Mouse (Mus musculus): ENCODE results near the gene Dcaf1.
A peak's percentile ranks its signal among the peaks of the same experiment; 100 is the strongest.

The Dcaf1 gene

DNA sequence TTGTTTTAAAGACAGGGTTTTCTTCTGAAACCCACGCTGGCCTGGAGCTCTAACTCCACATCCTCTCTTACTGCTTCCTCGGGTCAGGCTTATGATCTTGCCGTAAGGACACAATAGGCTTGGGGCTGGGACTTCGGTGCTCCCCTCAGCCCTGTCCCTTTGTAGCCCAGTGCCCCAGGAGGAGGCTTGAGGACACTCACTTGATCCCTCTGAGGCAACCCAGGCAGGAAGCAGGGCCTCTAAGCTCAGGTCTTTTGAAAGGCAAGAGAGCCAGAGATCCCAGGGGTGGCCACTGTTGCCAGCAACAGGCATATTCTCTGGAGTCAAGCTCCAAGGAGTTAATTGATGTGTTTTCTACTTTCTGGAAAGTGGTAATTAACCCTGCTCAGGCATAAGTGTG is 57.8 kb downstream of the Dcaf1 start:
- DNase-seq (ENCODE audit: low spot score in 2 of 2) = no peak

DNA sequence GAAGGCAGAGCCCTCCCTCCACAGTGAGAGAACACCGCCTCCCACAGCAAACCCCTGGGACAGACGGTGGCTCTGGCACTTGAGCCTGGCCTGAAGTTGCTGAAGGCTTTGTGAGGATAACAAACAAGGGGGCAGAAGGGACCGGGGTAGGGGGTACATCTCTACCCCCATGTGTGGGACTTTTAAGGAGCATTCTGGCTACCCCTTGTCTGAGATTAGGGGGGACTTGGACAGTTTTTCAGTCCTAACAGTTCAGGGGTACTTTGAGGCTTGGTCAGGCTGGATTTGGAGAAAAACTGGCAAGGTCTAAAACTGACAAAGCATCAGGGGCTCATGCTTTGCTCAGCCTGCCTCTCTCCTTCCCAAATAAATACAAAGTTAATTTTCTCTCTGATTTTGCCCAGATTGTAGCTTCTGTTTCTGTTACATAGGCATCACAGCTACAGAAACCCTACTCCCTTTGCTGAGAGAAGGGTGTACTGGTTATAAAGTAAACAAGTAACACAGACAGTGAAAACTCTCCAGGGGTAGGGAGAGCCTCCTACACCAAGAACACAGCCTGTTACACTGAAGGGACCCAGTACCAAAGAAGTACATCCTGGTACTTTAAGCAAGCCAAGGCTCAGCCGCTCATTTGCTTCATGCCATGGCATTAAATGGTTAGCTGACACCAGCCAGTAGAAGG is 59.5 kb downstream of the Dcaf1 start:
- DNase-seq (ENCODE audit: low spot score in 2 of 2) = no peak

DNA sequence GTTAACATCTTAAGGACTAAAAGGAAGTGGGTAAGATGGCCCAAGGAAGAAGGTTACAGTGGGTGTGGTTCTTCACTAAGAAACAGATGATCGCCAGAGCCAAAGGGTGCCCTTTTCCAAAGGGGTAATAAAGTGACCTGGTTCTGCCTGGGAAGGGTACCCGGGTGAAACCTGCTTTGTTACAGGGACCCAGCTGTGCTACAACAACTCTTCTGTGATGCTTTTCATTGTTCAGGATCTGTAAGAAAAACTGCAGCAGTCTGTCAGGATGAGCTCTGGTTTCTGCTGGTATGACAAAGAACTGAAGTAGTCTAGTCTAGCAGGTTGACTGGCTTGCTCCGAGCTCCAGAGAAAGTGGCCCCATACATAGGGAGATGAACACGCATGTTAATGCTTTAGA is 60.5 kb downstream of the Dcaf1 start:
- no peak for DNase-seq (ENCODE audit: low spot score in 2 of 2)

DNA sequence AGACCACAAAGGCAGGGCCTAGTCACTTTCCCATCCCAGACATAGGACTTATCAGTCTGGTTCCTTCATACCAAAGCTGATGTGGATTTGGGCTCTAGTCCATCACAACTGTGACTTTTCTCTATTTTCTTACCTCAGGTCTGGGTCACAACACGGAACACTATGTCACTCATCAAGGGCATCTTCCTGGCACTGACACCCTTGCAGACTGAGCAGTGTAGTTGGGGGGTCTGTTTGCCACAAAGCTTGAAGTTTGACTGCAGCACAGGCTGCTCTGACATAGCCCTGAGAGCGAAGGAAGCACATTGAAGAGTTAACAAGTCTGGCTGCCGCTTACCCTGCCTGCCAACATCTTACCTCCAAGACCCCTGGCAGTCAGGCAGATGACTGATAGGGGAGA is 61.4 kb downstream of the Dcaf1 start:
- DNase-seq (ENCODE audit: low spot score in 2 of 2) = no peak

DNA sequence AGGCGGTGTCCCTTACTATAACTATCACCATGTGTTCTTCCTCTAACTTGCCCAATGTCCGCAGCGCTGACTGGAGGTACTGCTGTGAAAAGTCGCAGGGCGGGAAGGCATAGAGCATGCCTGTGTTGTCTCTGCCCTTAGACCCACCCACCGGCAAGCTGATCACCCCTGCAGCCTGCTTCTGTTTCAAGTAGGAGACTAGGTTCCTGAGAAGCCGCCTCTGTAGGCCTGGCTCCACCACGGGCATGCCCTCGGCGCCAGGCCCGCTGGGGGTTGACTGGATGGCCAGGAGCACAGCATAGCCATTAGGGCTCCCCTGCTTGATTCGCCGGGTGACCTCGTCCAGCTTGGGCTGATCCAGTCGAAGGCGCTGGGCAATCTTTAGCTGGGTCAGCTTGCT is 62.6 kb downstream of the Dcaf1 start:
- no peak for DNase-seq (ENCODE audit: low spot score in 2 of 2)

DNA sequence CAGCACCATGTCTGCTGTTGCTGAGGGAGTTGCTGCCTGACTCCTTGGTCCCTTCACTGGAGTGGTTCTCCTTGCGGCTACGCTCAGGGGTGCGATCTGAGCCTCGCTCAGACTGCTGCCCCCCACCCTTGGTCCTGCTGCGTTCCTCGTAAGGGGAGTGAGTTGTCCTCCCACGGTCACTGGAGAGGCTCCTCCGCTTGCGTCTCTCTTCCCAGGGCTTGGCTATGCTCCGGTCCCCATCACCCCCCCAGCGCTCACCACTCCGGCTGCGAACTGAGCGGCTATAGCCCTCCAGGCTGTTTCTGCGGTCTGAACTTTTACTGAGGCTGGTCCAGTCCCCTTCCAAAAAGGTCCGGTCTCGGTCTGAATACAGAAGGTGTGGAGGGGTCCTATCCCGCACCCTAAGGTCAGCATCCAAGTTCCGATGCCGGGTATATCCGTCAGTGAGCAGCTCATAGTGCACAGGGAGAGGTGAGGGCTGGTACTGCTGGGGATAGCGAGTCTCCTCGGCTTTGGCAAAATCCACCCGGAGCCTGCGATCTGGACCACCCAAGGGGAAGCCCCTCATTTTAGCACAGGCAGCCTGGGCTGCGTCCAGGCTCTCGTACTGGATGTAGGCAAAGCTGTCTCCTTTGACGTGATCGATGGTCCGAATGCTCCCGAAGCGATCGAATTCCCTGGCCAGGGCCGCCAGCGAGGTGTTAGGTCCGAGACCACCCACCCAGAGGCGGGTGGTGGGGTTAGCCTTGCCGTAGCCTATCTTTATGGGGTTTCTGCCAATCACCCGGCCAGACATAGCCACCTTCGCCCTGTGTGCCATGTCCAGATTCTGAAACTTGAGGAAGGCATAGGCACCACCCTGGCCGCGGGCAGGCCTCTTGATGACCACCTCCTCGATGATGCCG is 63.6 kb downstream of the Dcaf1 start:
- no peak for DNase-seq (ENCODE audit: low spot score in 2 of 2)

DNA sequence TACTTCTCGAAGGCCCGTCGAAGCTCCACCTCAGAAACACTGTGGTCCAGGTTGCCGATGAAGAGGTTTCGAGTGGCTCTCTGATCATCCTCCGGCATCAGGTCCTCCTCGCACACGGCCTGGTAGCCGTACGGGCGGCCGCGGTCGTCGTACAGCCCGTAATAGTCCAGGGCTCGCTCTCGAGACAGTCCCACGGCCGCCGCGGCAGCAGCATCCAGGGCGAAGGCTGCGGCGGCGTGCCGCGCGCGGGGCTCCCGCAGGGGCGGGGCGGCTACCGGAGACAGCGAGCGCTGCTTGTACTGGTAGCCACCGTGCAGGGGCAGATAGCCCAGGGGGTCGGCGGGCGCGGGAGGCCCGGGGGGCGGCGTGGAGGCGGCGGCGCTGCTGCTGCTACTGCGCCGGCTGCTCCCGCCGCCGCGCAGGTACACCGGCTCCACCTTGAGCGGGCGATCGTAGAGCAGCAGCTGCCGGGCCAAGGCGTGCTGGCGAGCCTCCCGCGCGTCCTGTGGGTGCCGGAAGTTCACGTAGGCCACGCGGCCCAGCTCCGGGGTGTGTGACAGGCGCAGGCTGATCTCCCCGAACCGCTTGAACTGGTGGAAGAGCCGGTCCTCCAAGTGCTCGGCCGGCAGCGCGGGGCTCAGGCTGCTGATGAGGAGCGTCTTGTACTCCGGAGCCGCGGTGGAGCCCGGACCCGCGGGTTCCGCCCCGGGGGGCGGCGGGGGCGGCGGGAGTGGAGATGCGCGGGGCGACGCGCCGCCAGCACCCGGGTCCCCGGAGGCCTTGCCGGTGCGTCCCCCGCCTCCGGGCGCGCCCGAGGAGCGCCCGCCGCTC is 64.4 kb downstream of the Dcaf1 start:
- DNase-seq (ENCODE audit: low spot score in 2 of 2) = peak in 1 of 2 experiments; percentile 57

DNA sequence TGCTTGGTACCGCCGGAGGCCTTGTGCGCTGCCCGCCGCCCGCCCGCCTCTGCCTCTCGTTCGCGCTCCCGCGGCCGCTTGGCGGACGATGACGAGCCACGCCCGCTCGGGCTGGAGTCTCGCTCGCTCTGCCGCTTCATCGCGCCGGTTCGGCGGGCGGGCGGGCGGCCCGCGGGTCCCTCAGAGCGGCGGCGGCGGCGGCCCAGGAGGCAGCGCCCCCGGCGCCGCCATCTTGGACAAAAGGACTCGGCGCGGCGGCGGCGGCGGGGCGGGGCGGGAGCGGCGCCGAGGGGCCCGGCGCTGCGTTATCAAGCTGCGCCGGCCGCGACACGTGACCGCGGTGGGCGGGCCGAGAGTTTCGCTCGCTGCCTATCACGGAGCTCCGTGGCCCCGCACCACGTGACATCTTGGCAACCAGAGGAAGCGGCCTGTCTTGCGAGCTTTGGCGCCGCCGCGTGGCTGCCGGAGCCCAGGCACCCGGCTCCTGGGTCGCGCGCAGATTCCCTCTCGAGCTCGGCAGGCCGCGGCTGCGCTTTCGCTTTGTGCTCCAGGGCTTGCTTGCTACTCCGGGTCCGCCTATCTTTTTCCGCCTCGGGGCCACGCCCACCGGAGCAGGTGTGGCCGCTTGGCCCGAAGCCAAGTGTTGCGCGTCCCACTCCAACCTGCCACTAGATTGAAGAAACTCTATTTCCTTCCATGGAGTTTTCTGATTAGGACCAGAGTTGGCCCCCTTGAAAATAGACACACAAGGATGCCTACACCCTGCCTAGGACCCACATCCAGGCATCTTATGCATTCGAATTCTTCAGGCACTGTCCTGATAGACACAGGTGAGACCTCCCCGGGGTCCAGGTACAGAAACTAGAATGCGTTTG is 65.4 kb downstream of the Dcaf1 start, which contains the start of gene Rbm15b:
TSS of gene Rbm15b (minus strand) at position 601 of the 875 bp plus-strand sequence.
- peak; percentile 97 to 98 for DNase-seq (ENCODE audit: low spot score in 2 of 2)

DNA sequence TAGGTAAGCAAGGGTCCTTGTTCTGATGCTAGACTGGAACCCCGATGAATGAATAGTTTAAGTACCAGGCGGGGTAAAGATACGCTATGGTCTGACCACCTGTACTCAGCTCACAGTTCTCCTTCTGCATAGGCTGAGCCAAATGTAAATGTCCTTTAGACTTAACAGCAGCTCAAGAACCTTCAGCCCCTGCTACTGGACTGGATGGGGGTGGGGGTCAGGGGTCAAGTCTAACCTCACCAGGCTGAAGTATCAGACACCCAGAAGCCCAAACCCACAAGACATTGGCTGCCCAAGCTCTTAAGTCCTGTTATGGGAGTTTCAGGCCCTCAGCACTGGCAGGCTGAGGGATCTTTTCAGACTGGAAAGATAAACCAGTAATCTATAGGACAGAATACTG is 66.7 kb downstream of the Dcaf1 start:
- DNase-seq (ENCODE audit: low spot score in 2 of 2) = no peak

DNA sequence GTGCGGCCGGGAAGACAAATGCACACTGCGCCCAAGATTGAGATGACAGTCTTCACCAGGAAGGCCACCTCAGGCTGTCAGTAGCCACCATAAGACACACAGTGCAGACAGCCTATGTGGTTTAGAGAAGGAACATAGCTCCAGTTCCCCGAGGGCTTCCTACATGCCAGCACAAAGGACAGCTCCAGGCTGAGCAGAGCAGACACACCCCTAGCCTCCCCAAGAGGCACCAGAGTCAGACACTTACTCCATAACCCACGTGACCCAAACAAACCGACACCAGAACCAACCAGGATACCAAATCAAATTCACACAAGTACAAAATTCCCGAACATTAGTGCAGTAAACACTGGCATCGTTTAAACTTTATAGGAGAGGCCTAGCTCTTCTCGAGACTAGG is 67.6 kb downstream of the Dcaf1 start:
- DNase-seq (ENCODE audit: low spot score in 2 of 2) = no peak

DNA sequence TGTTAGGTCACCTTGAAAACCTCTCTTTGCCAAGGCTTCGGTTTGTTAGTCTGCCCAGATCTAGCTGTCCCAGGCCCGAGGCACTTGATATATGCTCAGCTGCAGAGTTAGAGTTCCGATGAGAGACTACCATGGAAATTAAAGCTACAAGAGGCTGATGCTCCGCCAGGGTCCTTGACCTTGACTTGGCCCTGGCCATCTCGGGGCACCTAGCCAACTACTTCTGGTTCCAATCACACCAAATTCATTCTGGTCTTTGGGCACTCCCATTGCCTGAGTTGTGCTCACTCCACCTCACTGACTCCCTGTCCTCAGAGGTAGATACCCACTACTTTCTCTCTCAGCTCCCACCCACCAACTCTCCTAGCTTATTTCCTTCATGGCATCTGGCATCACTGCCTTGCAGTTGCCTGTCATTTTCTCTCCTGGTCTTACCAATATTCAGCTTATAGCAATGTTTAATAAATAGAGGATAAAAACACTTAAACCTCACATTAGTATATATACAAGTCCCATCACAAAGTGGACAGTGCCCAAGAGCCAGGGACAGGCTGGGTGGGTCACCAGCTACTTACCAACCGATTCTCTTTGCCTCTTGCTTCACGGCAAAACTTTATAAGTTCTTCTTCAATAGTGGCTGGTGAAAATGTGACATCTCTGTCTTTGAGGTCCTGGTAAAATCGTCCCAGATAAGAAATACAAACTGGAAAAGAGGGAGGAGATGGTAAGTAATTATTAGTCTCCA is 69.0 kb downstream of the Dcaf1 start:
- no peak for DNase-seq (ENCODE audit: low spot score in 2 of 2)

DNA sequence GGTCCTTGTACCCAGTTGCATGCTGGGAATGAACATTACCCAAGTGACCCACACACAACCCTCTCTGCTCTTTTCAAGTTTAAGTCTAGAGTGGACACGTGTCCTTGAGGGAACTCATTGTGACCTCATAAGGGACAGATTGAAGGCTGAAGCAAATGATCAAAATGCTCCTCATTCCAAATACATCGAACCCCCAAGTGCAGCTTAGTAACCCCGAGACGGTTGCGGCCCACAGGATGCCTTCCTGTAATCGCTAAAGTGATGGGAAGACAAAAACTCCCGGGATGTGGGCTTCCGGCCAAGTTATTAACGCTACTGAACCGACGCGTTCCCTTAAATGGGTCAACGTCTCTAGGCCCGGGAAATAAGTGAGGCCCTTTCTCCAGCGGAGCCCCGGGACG is 69.7 kb downstream of the Dcaf1 start:
- DNase-seq (ENCODE audit: low spot score in 2 of 2) = no peak

DNA sequence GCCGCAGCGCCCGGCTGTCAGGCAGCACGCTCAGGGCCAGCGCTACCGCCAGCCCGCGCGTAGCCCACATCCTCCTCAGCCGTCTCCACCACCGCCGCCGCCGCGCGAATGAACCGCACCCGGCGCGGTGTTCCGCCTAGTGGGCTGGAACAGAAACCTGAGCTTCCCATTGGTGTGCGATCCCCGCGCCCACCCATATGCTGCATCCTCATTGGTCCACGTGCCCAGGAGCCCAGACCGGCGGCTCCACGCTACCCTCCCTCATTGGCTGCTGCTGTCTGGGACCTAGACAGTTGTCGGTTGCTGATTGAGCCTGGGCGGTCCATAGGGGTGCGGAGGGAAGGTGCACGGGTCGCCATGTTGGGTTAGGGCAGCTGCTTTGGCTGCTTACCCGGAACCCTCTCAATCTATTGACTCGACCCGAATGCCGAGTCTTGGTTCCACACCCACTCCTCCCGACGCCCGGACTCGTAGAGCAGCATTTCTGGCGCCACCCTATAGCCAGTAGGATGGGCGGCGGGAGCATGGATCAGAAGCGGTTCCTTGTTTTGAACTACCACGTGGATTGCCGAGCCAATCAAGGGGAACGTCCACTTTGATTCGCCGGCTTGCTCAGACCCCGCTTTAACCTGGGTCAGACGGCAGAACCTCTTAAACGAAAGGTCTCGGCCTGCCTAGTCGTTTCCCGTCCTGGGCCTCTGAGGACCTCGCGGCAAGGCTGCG is 70.3 kb downstream of the Dcaf1 start, which contains the start of gene Manf:
TSS of gene Manf (minus strand) at position 151 of the 723 bp plus-strand sequence.
- DNase-seq (ENCODE audit: low spot score in 2 of 2) = peak; percentile 99

DNA sequence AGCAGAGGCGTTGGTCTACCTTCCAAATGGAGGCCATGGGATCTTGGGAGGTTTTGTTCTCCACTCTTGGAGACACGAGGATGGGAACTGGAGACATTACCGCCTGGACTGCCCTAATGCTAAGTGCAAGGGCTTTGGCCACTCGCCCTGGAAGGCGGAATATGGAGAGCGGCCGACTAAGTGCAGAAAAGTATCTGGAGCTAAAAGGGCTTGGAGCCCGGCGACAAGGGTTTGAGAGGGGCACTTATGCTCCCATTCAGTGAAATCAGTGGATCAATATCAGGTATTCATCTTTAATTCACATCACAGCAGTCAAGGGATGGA is 70.8 kb downstream of the Dcaf1 start:
- no peak for DNase-seq (ENCODE audit: low spot score in 2 of 2)

DNA sequence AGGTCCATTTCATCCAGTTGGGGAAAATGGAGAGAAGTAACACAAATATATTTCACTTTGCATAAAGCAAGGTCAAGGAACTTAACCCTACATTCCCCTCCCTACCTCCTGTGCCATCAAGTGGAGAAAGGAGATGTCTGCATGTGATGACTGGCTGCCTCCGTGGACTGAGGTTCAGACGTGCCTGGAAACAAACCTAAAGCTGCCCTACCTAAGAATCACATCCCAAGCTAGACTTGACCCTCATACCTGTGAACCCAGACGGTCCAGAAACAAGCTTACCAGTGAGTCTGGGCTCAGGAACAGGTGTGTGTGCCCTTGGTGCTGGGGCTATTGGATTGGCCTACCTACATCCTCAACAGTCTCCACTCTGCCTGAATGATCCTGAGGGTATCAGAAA is 71.7 kb downstream of the Dcaf1 start:
- DNase-seq (ENCODE audit: low spot score in 2 of 2) = no peak

DNA sequence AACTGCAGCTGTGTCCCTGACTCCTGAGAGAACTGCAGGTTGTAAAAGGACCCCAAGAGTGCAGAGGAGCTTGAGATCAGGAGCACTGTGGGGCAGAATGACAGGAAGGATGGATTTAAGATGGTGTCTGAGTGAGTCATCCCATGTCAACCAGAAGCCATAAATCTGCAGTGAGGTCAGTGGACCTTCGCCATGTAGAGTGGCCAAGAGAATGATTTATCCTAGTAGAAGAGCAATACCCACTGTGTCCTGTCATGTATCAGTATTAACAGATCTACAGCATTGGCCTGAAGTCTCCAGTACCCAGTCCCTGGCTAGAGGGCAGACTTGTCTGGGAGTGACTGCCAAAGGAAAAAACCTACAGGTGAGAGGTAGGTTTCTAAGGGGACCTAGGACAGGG is 77.2 kb downstream of the Dcaf1 start:
- no peak for DNase-seq (ENCODE audit: low spot score in 2 of 2)

DNA sequence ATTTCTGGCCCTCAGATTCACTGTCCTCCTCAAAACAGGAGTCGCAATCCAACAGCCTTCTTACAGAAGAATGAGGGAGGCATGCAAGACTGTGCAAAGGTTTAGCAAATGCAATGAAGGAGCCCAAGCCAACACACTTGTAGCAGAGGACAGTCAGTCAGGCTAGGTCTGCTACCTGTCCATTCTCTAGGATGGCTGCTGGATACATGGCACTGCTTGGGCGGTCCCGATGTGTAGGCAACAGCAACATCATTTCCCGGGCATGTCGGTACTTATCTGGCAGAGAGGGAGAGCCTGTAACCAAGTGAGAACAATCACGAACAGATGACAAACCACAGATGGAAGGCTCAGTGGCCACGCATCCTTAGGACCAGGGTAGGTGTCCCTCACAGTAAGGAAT is 79.9 kb downstream of the Dcaf1 start:
- DNase-seq (ENCODE audit: low spot score in 2 of 2) = no peak

DNA sequence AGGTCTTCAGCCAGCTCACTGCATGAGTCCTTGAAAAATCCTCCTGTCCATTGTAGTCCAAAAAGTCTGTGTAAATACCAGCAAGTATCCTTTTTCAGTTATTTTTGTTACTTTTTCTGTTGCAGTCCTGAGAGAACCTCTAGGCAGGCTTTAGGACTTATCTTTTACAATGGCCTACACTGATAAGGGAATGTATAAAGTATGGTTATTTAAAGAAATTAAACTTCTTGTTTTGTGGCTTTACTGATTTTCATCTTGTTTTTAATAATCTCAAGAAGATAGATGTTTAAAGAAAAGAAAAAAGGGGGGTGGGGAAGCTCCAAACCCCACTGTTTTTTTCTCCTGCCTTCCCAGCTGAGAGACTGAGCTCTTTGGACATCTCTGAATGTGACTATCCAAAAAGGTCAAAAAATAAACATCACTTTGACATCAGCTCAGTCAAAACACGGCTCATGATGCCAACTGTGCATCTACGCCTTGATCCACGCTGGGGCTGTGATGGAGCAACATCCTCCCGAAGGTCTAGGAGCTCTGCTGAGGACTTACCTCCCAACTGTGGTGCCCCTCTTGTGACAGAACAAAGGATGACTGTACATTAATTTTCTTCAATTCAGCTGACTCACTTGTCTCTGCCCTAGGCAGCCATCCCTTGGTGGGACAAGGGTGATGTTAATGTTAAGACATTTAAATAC is 81.6 kb downstream of the Dcaf1 start:
- DNase-seq (ENCODE audit: low spot score in 2 of 2) = no peak

DNA sequence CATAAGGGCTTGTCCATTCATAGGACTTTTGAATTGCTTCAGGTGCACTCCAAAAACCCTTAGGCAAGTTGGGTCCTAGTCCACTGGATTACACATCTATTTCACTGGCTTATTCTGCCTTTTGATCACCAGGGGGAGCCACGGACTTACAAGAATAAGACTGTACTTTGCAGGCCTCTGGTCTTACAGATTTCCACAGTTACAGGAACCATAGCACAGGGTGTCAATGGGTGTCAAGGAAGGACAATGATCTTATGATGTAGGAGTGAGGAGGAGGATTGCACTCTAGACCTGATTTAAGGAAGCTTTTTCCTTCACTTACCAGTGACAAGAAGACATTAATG is 82.1 kb downstream of the Dcaf1 start:
- no peak for DNase-seq (ENCODE audit: low spot score in 2 of 2)

Data from right cerebral cortex, adult 2 months (tissue).